Mouse (Mus musculus): ENCODE data around the gene Aprt. TPM values are rescaled to one million over a fixed set of nuclear protein-coding genes. Genes with fewer than 3 reads are reported as not detected.

The Aprt gene
- polyA plus RNA-seq, 1 experiment from 2014 or later, result 681 TPM

GRCm38 (mm10) chr8:122580926-122581325, 4.2 kb upstream of the Aprt start:
- Histone ChIP-seq H3K27ac (ENCODE audit: low read depth, low read length) (no peak overlapping the region), H3K4me1 (replicated peaks; ENCODE audit: control insufficient read depth, insufficient read depth, low read length) (peaks cover 7% of the 10 kb centered on the region; the same call in 1 of the 2 replicates), H3K9me3 (ENCODE audit: control insufficient read depth) (no peaks in the 10 kb centered on the region), H3K4me3 (ENCODE audit: low read depth, low read length) (no peak overlapping the region), H3K9ac (ENCODE audit: low read depth, low read length) (no peak overlapping the region), H3K4me2 (replicated peaks; ENCODE audit: low read depth) (no peak overlapping the region), H3K36me3 (ENCODE audit: control insufficient read depth, insufficient read depth) (no peaks in the 10 kb centered on the region), H3K27me3 (replicated peaks; ENCODE audit: control insufficient read depth, insufficient read depth, low read length) (no peaks in the 10 kb centered on the region)
- no peak for ATAC-seq
- no peak for TF ChIP-seq CTCF (IDR thresholded peaks at IDR 0.05; ENCODE audit: low read depth)
- 61% methylated on average over 13 of the region's 15 CpGs for WGBS

- no peak for ATAC-seq
- WGBS, result 42% methylated on average over 7 of the region's 7 CpGs
- Histone ChIP-seq H3K27ac (ENCODE audit: low read depth, low read length) (no peak overlapping the region), H3K4me1 (replicated peaks; ENCODE audit: control insufficient read depth, insufficient read depth, low read length) (peaks cover 8% of the 10 kb centered on the region; the same call in 1 of the 2 replicates), H3K9me3 (ENCODE audit: control insufficient read depth) (no peaks in the 10 kb centered on the region), H3K4me3 (ENCODE audit: low read depth, low read length) (no peak overlapping the region), H3K36me3 (ENCODE audit: control insufficient read depth, insufficient read depth) (no peaks in the 10 kb centered on the region), H3K4me2 (replicated peaks; ENCODE audit: low read depth) (no peak overlapping the region), H3K27me3 (replicated peaks; ENCODE audit: control insufficient read depth, insufficient read depth, low read length) (no peaks in the 10 kb centered on the region), H3K9ac (ENCODE audit: low read depth, low read length) (no peak overlapping the region)
- TF ChIP-seq CTCF (IDR thresholded peaks at IDR 0.05; ENCODE audit: low read depth), result no peak
Measured at GRCm38 (mm10) chr8:122579196-122579595, 2.5 kb upstream of the Aprt start.

GRCm38 (mm10) chr8:122577116-122577515, 407 bp upstream of the Aprt start:
- Histone ChIP-seq H3K4me3 (ENCODE audit: low read depth, low read length) (peak overlapping the region; percentile 66), H3K9me3 (ENCODE audit: control insufficient read depth) (no peaks in the 10 kb centered on the region), H3K27me3 (replicated peaks; ENCODE audit: control insufficient read depth, insufficient read depth, low read length) (no peaks in the 10 kb centered on the region), H3K4me2 (replicated peaks; ENCODE audit: low read depth) (peak overlapping the region; percentile 86), H3K27ac (ENCODE audit: low read depth, low read length) (no peak overlapping the region), H3K4me1 (replicated peaks; ENCODE audit: control insufficient read depth, insufficient read depth, low read length) (peaks cover 13% of the 10 kb centered on the region; the same call in 1 of the 2 replicates), H3K9ac (ENCODE audit: low read depth, low read length) (no peak overlapping the region; the same call in 1 of the 2 replicates), H3K36me3 (ENCODE audit: control insufficient read depth, insufficient read depth) (peaks cover 14% of the 10 kb centered on the region)
- no peak for ATAC-seq
- 37% methylated on average over 10 of the region's 10 CpGs for WGBS
- no peak for TF ChIP-seq CTCF (IDR thresholded peaks at IDR 0.05; ENCODE audit: low read depth)

GRCm38 (mm10) chr8:122575735-122576647, 718 bp downstream of the Aprt start:
- Histone ChIP-seq H3K4me1 (replicated peaks; ENCODE audit: control insufficient read depth, insufficient read depth, low read length) (peaks cover 13% of the 10 kb centered on the region; the same call in 1 of the 2 replicates), H3K9me3 (ENCODE audit: control insufficient read depth) (no peaks in the 10 kb centered on the region), H3K9ac (ENCODE audit: low read depth, low read length) (peak overlapping the region; percentile 76), H3K27ac (ENCODE audit: low read depth, low read length) (peak overlapping the region; percentile 88), H3K27me3 (replicated peaks; ENCODE audit: control insufficient read depth, insufficient read depth, low read length) (no peaks in the 10 kb centered on the region), H3K4me2 (replicated peaks; ENCODE audit: low read depth) (peak overlapping the region; percentile 86), H3K36me3 (ENCODE audit: control insufficient read depth, insufficient read depth) (peaks cover 26% of the 10 kb centered on the region), H3K4me3 (ENCODE audit: low read depth, low read length) (peak overlapping the region; percentile 66)
- ATAC-seq, result no peak
- TF ChIP-seq CTCF (IDR thresholded peaks at IDR 0.05; ENCODE audit: low read depth), result no peak
- WGBS, result 7% methylated on average over 21 of the region's 21 CpGs

- H3K4me2 ChIP-seq (replicated peaks; ENCODE audit: low read depth), result peak overlapping the region; percentile 86
- peak overlapping the region; percentile 88 for H3K27ac ChIP-seq (ENCODE audit: low read depth, low read length)
- H3K4me3 ChIP-seq (ENCODE audit: low read depth, low read length), result peak overlapping the region; percentile 66
- 0 out of 2 replicates have a peak, but pooled peaks have one; percentile 3 for ATAC-seq
- H3K27me3 ChIP-seq (replicated peaks; ENCODE audit: control insufficient read depth, insufficient read depth, low read length), result no peaks in the 10 kb centered on the region
- H3K9ac ChIP-seq (ENCODE audit: low read depth, low read length), result peak overlapping the region; percentile 76; the same call in 1 of the 2 replicates
- 37% methylated on average over 8 of the region's 8 CpGs for WGBS
- no peaks in the 10 kb centered on the region for H3K9me3 ChIP-seq (ENCODE audit: control insufficient read depth)
- H3K4me1 ChIP-seq (replicated peaks; ENCODE audit: control insufficient read depth, insufficient read depth, low read length), result peaks cover 13% of the 10 kb centered on the region; the same call in 1 of the 2 replicates
- H3K36me3 ChIP-seq (ENCODE audit: control insufficient read depth, insufficient read depth), result peaks cover 33% of the 10 kb centered on the region
- no peak for TF ChIP-seq CTCF (IDR thresholded peaks at IDR 0.05; ENCODE audit: low read depth)
Measured at GRCm38 (mm10) chr8:122575286-122575685, 1.4 kb downstream of the Aprt start.

GRCm38 (mm10) chr8:122574667-122575251, 1.9 kb downstream of the Aprt start:
- 0 out of 2 replicates have a peak overlapping the region, but pooled peaks have one; percentile 66 for H3K4me3 ChIP-seq (ENCODE audit: low read depth, low read length)
- TF ChIP-seq CTCF (IDR thresholded peaks at IDR 0.05; ENCODE audit: low read depth), result no peak
- H3K4me1 ChIP-seq (replicated peaks; ENCODE audit: control insufficient read depth, insufficient read depth, low read length), result peaks cover 13% of the 10 kb centered on the region; the same call in 1 of the 2 replicates
- peaks cover 38% of the 10 kb centered on the region for H3K36me3 ChIP-seq (ENCODE audit: control insufficient read depth, insufficient read depth)
- H3K4me2 ChIP-seq (replicated peaks; ENCODE audit: low read depth), result peak overlapping the region; percentile 86
- peak overlapping the region; percentile 27; the same call in 1 of the 2 replicates for H3K9ac ChIP-seq (ENCODE audit: low read depth, low read length)
- 24% methylated on average over 10 of the region's 10 CpGs for WGBS
- peak; percentile 79 for ATAC-seq
- no peaks in the 10 kb centered on the region for H3K9me3 ChIP-seq (ENCODE audit: control insufficient read depth)
- peak overlapping the region; percentile 88 for H3K27ac ChIP-seq (ENCODE audit: low read depth, low read length)
- no peaks in the 10 kb centered on the region for H3K27me3 ChIP-seq (replicated peaks; ENCODE audit: control insufficient read depth, insufficient read depth, low read length)

Measured in intestine, postnatal 0 days (tissue).